Mouse (Mus musculus): ENCODE results near the gene Pdia5.

GRCm38 (mm10) chr16:35431608-35432007, 59.1 kb downstream of the Pdia5 start:
- TF ChIP-seq CTCF (IDR thresholded peaks at IDR 0.05; ENCODE audit: control insufficient read depth, insufficient read depth, insufficient read length) (no peak), USF1 (IDR thresholded peaks at IDR 0.05; ENCODE audit: low read depth) (no peak), FOSL1 (IDR thresholded peaks at IDR 0.05; ENCODE audit: insufficient read depth, low read length, poor library complexity, severe bottlenecking) (no peak)

Measured in C2C12 (cell line).